Mouse (Mus musculus) lung, adult 2 months (tissue): ENCODE results near the gene Olfr494. TPM values are rescaled to one million over a fixed set of nuclear protein-coding genes. Genes with fewer than 3 reads are reported as not detected.

Experiments
- DNase-seq: peaks from one replicate; pipeline ENCODE4 v3.0.0; 2022
- H3K4me1 ChIP-seq: fragments of 200-500 bp; 2 replicates; pipeline ENCODE4 v1.6.1; 2011; ENCODE audit warnings: low read length; ENCODE audit not compliant: control insufficient read depth, insufficient read depth
- H3K4me3 ChIP-seq: fragments of 200-500 bp; replicated peaks from 2 replicates; pipeline ENCODE3; 2011; ENCODE audit warnings: low read depth, mild to moderate bottlenecking, control low read depth, low read length; ENCODE audit errors: extremely low read depth
- CTCF ChIP-seq: fragments of 200-500 bp; IDR thresholded peaks from 2 replicates; pipeline ENCODE4 v1.5.1; 2011; ENCODE audit warnings: mild to moderate bottlenecking, low read length, control low read depth; ENCODE audit not compliant: insufficient read depth
- POLR2A ChIP-seq: fragments of 200-500 bp; IDR thresholded peaks from 2 replicates; pipeline ENCODE4 v1.6.1; 2011; ENCODE audit warnings: low read depth, mild to moderate bottlenecking, control low read depth, low read length, borderline replicate concordance; ENCODE audit errors: extremely low read depth
- WGBS: fragments of 180-500 bp; shearing (Covaris S2); methylation state at CpG from one replicate; pipeline ENCODE4 v1.1.7; 2018; 5-methylcytosine and 5-hydroxymethylcytosine counted together
- polyA plus RNA-seq: library from polyadenylated mRNA; depleted of rRNA; stranded (reverse); fragments of >200 nt; gene quantifications from 2 replicates; pipeline ENCODE4 v1.2.3, GENCODE M21; 2012; rRNA removed

The Olfr494 gene
- polyA plus RNA-seq: not detected in 2 replicates

DNA sequence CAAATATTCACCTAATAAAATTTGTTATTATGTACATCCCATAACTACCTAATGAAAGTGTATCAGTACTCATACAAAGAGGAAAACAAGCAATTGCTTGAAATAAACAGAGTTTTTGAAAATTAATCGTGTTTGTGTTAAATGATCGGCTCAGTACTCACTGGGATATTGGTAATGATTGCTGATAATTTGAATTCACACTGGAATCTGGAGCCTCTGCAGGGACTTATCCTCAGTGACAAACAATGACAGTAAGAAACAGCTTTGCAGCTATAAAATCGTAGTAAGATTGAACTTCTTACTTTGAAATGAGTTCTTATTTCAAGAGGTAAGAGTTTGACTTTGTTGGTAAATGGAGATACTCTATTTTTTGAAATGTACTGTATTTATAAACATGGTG is at the start of gene Olfr494:
Gene Olfr494 (plus strand): TSS at position 301 of the 400 bp plus-strand sequence.
- Histone ChIP-seq H3K4me1 (no peaks in the 10 kb centered on the region), H3K4me3 (no peak within 1 kb of the TSS)
- 68% methylated on average over 3 of the region's 3 CpGs for WGBS
- DNase-seq: no peak
- TF ChIP-seq CTCF (no peak), POLR2A (no peak)

DNA sequence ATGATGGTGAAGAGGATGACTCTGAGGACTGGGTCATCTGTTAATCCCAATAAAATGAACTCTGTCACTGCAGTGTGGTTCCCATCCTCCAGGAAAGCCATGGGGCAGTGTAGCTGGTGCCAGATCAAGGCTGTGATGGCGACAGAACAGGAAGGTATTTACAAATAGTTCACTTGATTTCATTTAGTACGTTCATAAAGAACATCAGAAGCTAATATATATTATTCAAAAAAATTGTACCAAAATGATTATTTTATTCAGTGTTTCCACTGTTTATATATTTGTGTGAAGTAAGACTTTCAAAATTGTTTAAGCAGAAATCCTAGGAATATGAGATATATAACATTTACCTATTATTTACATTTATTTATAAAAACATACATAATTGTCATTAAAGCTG is 41.6 kb upstream of the Olfr494 start, which contains the start of gene Olfr492:
Gene Olfr492 (minus strand): TSS at position 101 of the 400 bp plus-strand sequence.
- H3K4me3 ChIP-seq: no peak within 1 kb of the TSS
- DNase-seq: no peak
- no peaks in the 10 kb centered on the region for H3K4me1 ChIP-seq
- TF ChIP-seq CTCF (no peak), POLR2A (no peak)
- 58% methylated on average over 2 of the region's 2 CpGs for WGBS

DNA sequence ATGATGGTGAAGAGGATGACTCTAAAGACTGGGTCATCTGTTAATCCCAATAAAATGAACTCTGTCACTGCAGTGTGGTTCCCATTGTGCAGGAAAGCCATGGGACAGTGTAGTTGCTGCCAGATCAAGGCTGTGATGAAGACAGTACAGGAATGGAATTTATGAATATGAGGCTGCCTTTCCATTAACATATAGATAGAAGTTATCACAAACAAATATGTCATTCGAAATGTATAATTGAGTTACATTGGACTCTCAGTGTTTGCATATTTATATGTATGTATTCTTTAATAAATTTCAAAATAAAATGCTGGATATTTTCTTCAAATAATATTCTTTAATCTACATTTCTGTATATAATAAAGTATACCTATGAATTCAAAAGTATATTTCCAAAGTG is 18.3 kb upstream of the Olfr494 start, which contains the start of gene Olfr493:
Gene Olfr493 (minus strand): TSS at position 101 of the 400 bp plus-strand sequence.
- TF ChIP-seq POLR2A: no peak
- no peak for TF ChIP-seq CTCF
- Histone ChIP-seq H3K4me3 (no peak within 1 kb of the TSS), H3K4me1 (no peaks in the 10 kb centered on the region)
- no peak for DNase-seq
- 49% methylated on average over 1 of the region's 1 CpGs for WGBS

DNA sequence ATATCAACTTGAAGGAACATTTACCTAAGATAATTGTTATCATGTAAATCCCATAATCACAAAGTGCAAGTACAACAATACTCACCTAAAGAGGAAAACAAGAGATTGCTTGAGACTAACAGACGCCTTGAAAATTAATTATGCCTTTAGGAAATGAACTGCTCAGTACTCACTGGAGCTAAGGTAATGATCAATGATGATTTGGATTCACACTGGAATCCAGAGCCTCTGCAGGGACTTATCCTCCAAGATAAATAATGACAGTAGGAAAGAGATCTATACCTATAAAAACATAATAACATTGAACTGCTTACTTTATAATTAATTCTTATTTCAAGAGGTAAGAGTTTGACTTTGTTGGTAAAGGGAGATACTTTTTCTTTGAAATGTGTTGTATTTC is 27.7 kb downstream of the Olfr494 start, which contains the start of gene Olfr495:
Gene Olfr495 (plus strand): TSS at position 301 of the 400 bp plus-strand sequence.
- 53% methylated on average over 1 of the region's 1 CpGs for WGBS
- TF ChIP-seq CTCF (no peak), POLR2A (no peak)
- no peaks in the 10 kb centered on the region for H3K4me1 ChIP-seq
- DNase-seq: no peak
- no peak within 1 kb of the TSS for H3K4me3 ChIP-seq

Other genes starting within 250 kb of the Olfr494 start
- gene Olfr484, start 237.9 kb upstream of the Olfr494 start, polyA plus RNA-seq: not detected in 2 replicates
- gene Olfr485, start 205.5 kb upstream of the Olfr494 start, polyA plus RNA-seq: not detected in 2 replicates
- gene Olfr486, start 192.6 kb upstream of the Olfr494 start, polyA plus RNA-seq: not detected in 2 replicates
- not detected in 2 replicates for gene Olfr487, start 150.7 kb upstream of the Olfr494 start, polyA plus RNA-seq
- gene Olfr488, start 107.0 kb upstream of the Olfr494 start, polyA plus RNA-seq: not detected in 2 replicates
- gene Olfr490, start 76.4 kb upstream of the Olfr494 start, polyA plus RNA-seq: not detected in 2 replicates
- not detected in 2 replicates for gene Olfr491, start 51.9 kb upstream of the Olfr494 start, polyA plus RNA-seq
- gene Olfr492, start 41.7 kb upstream of the Olfr494 start, polyA plus RNA-seq: not detected in 2 replicates
- gene Olfr493, start 18.4 kb upstream of the Olfr494 start, polyA plus RNA-seq: not detected in 2 replicates
- gene Olfr495, start 27.8 kb downstream of the Olfr494 start, polyA plus RNA-seq: not detected in 2 replicates
- gene Olfr497, start 55.1 kb downstream of the Olfr494 start, polyA plus RNA-seq: not detected in 2 replicates
- gene Olfr498, start 100.0 kb downstream of the Olfr494 start, polyA plus RNA-seq: not detected in 2 replicates
- gene Olfr502, start 159.7 kb downstream of the Olfr494 start, polyA plus RNA-seq: not detected in 2 replicates
- gene Olfr503, start 179.2 kb downstream of the Olfr494 start, polyA plus RNA-seq: not detected in 2 replicates
- not detected in 2 replicates for gene Olfr504, start 200.5 kb downstream of the Olfr494 start, polyA plus RNA-seq
- gene Olfr506, start 245.5 kb downstream of the Olfr494 start, polyA plus RNA-seq: not detected in 2 replicates